Mouse (Mus musculus): ENCODE measurements at regions not wholly inside any gene's neighbourhood (a gene's known extent, or its start where the extent isn't known, plus 50 kb on each side); places are given as distances from the start of the nearest gene placed in this dataset.
A peak's percentile ranks its signal among the peaks of the same experiment; 100 is the strongest.

DNA sequence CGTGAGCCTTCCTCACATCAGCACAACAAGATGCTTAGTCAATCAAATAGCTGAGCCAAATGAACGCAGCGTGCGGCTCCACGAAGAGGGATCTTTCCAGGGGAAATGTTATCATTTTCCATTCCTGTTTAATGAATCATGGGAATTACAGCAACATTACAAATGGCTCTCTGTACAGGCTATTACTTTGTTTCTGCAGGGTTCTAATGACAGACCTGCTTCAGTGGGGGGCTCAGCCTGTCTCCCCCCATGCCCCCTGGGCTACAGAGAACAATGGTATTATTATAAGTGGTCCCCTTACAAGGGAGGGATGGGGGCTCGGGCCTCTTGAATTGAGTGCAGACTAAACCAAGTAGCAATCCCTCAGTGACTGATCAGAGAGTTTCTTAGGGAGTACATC, 144.3 kb upstream of the Csf3r start:
- no peak for DNase-seq
- intact Hi-C loops (cut with DNase I): no loop called here

- peak; percentile 34 for DNase-seq
Measured at GRCm38 (mm10) chr4:125882531-125882930, 141.8 kb upstream of the Csf3r start.

DNA sequence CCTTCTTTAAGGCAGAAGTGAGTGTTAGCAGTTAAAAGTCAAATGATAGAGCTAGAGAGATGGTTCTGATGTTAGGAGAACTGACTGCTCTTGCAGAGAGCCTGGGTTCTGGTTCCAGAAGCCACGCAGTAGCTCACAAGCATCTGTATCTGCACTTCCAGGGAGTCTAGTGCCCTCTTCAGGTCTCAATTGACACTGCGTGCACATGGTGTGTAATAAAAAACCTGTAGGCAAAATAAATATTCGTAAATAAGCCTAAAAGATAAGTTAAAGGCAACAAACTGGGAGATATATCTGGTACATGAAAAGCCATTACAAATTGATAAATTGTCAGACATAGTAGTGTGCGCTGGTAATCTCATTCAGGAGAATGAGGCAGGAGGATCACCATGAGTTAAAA, 133.8 kb upstream of the Csf3r start:
- no peak for DNase-seq
- intact Hi-C loops (cut with DNase I): no loop called here

More at GRCm38 (mm10) chr4:125882531-125882930, 141.8 kb upstream of the Csf3r start:
- intact Hi-C loops (cut with DNase I): no loop called here

DNA sequence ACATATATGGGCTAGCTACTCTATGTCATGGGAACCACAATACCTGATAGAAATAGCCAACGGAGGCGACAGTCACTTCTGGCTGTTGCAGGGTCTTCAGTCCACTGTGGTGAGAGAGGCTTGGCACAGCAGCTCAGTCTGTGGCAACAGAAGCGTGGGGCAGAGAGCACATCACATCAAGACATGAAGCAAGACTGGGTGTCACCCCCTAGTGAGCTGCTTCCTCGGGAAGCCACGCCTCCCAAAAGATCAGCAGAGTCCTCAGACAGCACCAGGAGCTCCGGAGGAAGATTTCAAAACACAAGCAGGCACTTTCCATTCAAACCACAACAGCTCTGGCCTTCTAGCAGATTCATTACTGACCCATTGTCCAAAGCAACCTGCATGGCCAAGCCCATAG, 131.2 kb upstream of the Csf3r start:
- no peak for DNase-seq
- intact Hi-C loops (cut with DNase I): no loop called here

GRCm38 (mm10) chr4:125897707-125898106, 126.6 kb upstream of the Csf3r start:
- intact Hi-C loops (cut with DNase I): no loop called here
- no peak for DNase-seq

GRCm38 (mm10) chr4:125898631-125899348, 125.6 kb upstream of the Csf3r start:
- intact Hi-C loops (cut with DNase I): no loop called here

DNA sequence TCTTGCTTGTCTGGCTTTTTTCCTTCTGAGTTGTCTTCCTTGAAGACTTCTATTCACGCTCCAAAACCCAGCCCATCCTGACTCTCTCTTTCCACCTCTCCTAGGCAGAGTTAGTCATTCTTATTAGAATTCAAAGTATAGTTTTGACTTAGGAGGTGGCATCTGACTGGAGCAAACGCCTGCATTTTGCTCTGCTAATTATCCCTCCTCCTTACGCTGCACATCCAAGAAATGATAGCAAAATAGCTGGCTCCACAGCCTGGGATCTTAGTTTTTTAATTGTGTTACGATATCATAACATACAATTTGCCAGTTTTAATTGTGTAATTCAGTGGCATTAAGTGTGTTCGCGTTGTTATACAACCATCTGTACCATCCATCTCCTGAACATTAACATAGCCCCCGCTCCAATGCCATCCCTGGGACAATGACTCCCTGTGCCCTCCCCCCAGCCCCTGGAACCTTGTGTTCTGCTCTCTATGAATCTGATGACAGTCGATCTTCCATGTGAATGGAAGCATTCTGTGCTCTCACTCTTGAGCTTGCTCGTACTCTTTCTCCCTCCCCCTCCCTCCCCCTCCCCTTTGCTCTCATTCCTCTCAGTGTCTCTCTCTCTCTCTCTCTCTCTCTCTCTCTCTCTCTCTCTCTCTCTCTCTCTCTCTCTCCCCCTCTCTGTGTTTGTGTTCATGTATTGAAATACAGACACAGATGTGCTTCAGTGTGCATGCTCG, 122.6 kb upstream of the Csf3r start:
- intact Hi-C loops (cut with DNase I): no loop called here
- DNase-seq: no peak

More at GRCm38 (mm10) chr4:125898631-125899348, 125.6 kb upstream of the Csf3r start:
- peak; percentile 41 for DNase-seq

- peak; percentile 60 for DNase-seq
- intact Hi-C loops (cut with DNase I): no loop called here
Measured at GRCm38 (mm10) chr4:125906296-125906695, 118.1 kb upstream of the Csf3r start.

GRCm38 (mm10) chr4:125908901-125909300, 115.4 kb upstream of the Csf3r start:
- intact Hi-C loops (cut with DNase I): no loop called here

GRCm38 (mm10) chr4:125911541-125912270, 112.6 kb upstream of the Csf3r start:
- intact Hi-C loops (cut with DNase I): no loop called here
- no peak for DNase-seq

More at GRCm38 (mm10) chr4:125908901-125909300, 115.4 kb upstream of the Csf3r start:
- DNase-seq: peak; percentile 66

- intact Hi-C loops (cut with DNase I): no loop called here
Measured at GRCm38 (mm10) chr4:125912444-125913049, 111.8 kb upstream of the Csf3r start.

GRCm38 (mm10) chr4:125915166-125915565, 109.2 kb upstream of the Csf3r start:
- intact Hi-C loops (cut with DNase I): no loop called here

More at GRCm38 (mm10) chr4:125912444-125913049, 111.8 kb upstream of the Csf3r start:
- DNase-seq: peak; percentile 81

GRCm38 (mm10) chr4:125917210-125917609, 107.1 kb upstream of the Csf3r start:
- DNase-seq: no peak
- intact Hi-C loops (cut with DNase I): no loop called here

More at GRCm38 (mm10) chr4:125915166-125915565, 109.2 kb upstream of the Csf3r start:
- peak; percentile 38 for DNase-seq

DNA sequence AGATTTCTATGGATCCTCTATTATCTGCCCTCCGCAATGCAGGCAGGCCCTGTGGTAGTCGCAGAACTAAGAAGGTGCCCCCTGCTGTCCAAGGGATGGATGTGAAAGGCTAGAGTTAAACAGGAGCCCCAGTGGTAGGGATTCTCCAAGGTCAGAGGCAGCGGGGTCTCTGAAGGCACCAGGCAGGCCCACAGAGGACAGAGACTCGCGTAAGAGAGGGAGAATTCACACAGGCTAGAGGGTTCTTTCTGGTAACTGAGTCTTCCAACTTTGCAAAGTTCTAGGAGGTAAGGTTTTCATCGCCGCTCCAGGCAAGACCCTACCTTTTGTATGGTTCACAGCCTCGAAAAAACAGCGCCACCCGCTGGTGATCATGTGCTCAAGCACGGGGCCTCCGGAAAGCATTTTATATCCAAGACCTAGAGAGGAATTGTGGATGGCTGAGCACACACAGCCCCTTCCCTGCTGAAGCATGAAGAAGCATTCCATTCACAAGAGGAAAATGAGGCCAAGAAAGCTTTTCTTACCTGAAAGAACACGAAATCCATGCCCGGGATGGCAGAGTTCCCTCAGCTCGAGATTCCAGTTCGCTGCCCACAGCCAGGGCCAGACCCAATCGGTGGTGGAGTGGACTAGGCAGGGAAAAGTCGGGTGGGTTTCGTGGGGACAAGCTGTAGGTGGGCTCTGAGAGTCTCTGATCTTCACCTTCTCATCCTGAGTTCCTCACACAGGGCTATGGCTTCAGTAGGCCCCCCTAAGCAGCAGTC, 102.6 kb upstream of the Csf3r start:
- intact Hi-C loops (cut with DNase I): no loop called here
- DNase-seq: peak; percentile 58

DNA sequence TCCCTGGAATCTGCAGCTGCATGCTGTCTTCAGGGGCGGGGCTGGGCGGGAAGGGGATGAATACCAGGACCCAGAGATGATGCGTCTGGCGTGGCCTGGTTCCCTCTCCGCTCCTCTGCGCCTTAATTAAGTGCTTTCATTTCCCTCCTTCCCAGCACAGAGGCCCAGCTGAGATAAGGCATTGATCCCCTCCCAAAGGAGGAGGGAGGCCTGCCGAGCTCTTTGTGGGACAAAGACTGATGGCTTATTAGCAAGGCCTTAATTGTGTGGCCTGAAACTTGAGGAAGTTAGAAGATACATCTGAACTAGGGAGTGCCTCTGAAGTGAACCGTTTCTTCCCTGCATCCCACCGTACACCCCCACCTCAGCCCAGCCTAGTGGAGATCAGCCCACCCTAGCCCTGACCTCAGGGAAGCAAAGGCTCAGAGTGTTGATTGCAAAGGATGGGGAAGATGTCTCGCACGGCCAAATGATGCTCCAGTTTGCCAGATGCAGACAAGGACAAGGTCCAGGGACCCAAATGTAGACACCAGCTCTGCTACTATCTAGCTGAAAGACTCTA, 102.0 kb upstream of the Csf3r start:
- no peak for DNase-seq
- intact Hi-C loops (cut with DNase I): no loop called here

DNA sequence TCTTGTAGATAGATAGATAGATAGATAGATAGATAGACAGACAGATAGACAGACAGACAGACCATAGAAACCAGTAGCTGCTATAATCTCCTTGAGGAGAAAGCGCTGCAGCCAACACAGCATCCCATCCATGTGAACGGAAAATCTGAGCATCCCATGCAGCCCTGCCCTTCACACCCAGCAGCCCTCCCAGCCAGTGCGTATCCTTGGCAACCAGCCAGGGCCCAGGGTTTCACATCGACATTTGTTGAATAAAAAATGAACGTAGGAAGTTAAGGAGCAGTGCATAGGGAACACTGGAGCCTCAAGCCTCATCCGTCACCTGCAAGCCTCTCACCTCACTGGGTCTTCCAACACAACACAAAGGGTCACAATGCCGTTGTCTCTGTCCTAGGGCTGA, 101.1 kb upstream of the Csf3r start:
- intact Hi-C loops (cut with DNase I): no loop called here
- DNase-seq: peak; percentile 53

GRCm38 (mm10) chr4:125928196-125928595, 96.2 kb upstream of the Csf3r start:
- DNase-seq: no peak
- intact Hi-C loops (cut with DNase I): no loop called here

DNA sequence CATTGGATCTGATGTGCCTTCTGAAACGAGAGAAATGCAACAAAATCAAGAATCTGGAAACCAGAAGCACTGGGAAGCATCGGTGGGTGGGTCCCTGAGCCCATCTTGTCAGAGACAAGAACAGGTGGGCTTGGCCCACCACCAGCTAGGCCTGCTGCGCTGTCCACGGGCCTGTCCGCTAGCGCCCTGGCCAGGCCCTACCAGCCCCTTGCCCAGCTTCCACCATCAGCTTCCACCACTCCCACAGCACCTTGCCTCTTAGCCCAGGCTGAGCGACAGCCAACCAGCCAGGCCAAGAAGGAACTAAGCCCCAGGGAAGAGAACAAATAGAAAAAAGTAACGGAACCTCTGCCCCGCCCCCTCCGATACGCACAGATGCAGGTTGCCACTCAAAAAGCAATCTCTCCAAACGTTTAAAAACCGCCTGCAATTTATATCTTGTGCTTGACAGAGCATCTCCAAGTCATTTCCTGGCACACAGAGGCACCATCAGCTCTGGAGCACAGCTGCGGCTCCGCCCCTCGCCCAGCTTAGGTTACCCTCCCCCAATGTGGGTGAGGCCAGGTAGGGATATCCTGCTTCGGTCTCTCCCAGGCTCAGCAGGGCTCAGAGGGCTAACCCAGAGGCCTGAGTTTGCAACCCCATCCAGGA, 95.1 kb upstream of the Csf3r start:
- intact Hi-C loops (cut with DNase I): no loop called here
- no peak for DNase-seq

DNA sequence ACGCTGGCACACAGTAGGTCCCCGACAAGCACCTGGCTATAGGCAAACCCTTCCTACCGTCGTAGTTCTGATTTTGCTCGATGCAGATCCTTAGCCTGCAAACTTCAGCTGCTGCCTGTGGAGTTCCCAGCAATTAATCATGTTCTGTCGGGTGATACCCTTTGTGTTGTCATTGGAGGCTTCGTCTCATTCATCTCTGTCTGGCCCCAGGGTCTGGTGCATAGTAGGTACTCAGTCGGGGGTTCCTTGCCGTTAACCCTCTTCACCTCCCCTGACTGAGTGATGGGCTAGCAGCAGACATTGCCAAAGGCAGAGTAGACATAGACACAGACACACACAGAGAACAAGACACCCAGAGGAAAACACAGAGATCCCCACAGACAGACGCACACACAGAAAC, 93.6 kb upstream of the Csf3r start:
- intact Hi-C loops (cut with DNase I): loop anchor here (10.0 kb wide), 1 partner anchor 436 kb away; the partner anchor contains the start of gene Grik3
- no peak for DNase-seq

Data from left cerebral cortex, postnatal 4 days (tissue).